Mouse (Mus musculus): ENCODE data around the gene Apbb2.

DNA sequence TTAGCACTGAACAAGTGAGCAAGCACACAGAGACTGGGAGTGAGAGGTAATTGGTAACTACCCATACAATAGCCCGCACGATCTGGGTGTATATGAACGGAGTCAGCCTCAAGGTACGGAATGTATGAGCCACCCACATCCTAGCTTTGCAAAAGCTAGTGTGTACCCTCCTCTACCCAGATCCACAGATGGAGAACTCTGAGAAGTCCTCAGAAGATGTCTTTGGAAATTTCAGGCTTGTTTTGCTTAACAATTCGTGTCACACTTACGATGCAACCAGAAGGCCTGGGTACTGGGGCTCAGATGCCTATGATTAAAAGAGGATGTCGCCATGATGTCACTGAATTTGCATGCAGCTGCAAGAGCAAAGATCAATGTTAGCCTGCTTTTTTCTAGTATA, 176.3 kb downstream of the Apbb2 start:
- no peak for TF ChIP-seq CTCF (IDR thresholded peaks at IDR 0.05; ENCODE audit: low read depth)
- TF ChIP-seq EP300 (IDR thresholded peaks at IDR 0.05; ENCODE audit: low read depth) = no peak

Measured in heart, postnatal 0 days (tissue).